Mouse (Mus musculus) embryonic facial prominence, embryonic 13.5 days (tissue): Measurements from ENCODE around the gene Fgfr1op2. TPM values are rescaled to one million over a fixed set of nuclear protein-coding genes. Genes with fewer than 3 reads are reported as not detected.

Source experiments
- ATAC-seq: fragments of 200-750 bp; cut with Nextera tagmentation; 2 replicates; pipeline ENCODE4 v1.8.0; 2017; ENCODE audit warnings: low read depth; ENCODE audit not compliant: insufficient number of reproducible peaks, insufficient read depth, low FRiP score, low TSS enrichment
- H3K27ac ChIP-seq: fragments of 300-500 bp; sonication (generic); 2 replicates; pipeline ENCODE4 v1.5.1; 2015; ENCODE audit warnings: moderate library complexity, mild to moderate bottlenecking, inconsistent platforms
- H3K27me3 ChIP-seq: fragments of 300-500 bp; sonication (generic); 2 replicates; pipeline ENCODE4 v1.6.1; 2015; ENCODE audit warnings: mild to moderate bottlenecking, inconsistent platforms
- H3K36me3 ChIP-seq: fragments of 300-500 bp; sonication (generic); 2 replicates; pipeline ENCODE4 v1.6.1; 2015; ENCODE audit warnings: mild to moderate bottlenecking, inconsistent platforms
- H3K4me1 ChIP-seq: fragments of 300-500 bp; sonication (generic); 2 replicates; pipeline ENCODE4 v1.6.1; 2015; ENCODE audit warnings: inconsistent platforms
- H3K4me2 ChIP-seq: fragments of 300-500 bp; sonication (generic); 2 replicates; pipeline ENCODE4 v1.6.1; 2015; ENCODE audit warnings: moderate library complexity, mild to moderate bottlenecking, inconsistent platforms
- H3K4me3 ChIP-seq: fragments of 300-500 bp; sonication (generic); 2 replicates; pipeline ENCODE4 v1.5.1; 2015; ENCODE audit warnings: mild to moderate bottlenecking, inconsistent platforms
- H3K9ac ChIP-seq: fragments of 300-500 bp; sonication (generic); 2 replicates; pipeline ENCODE4 v1.6.1; 2015; ENCODE audit warnings: mild to moderate bottlenecking, inconsistent platforms
- H3K9me3 ChIP-seq: fragments of 300-500 bp; sonication (generic); 2 replicates; pipeline ENCODE4 v1.6.1; 2016; ENCODE audit warnings: inconsistent platforms
- WGBS: fragments of 180-500 bp; shearing (Covaris S2); methylation state at CpG from one replicate; pipeline ENCODE4 v1.1.7; 2015; ENCODE audit warnings: mixed read lengths; 5-methylcytosine and 5-hydroxymethylcytosine counted together
- polyA plus RNA-seq: library from polyadenylated mRNA; unstranded; fragments of >200 nt; fragmentation: Nextera tagmentation; extraction: Ambion mirVana; gene quantifications from 2 replicates; pipeline ENCODE4 v1.2.1, GENCODE M21; 2015

The Fgfr1op2 gene
- polyA plus RNA-seq, 1 experiment from 2014 or later: 94.1 TPM

GRCm38 (mm10) chr6:146632403-146632802, 55.4 kb downstream of the Fgfr1op2 start:
- Histone ChIP-seq H3K36me3 (no peaks in the 10 kb centered on the region), H3K4me1 (peaks cover 14% of the 10 kb centered on the region), H3K4me3 (no peak overlapping the region), H3K27me3 (no peaks in the 10 kb centered on the region), H3K9ac (no peak overlapping the region), H3K4me2 (no peak overlapping the region), H3K27ac (no peak overlapping the region), H3K9me3 (no peaks in the 10 kb centered on the region)
- no peak for ATAC-seq
- WGBS: 75% methylated on average over 9 of the region's 9 CpGs

DNA sequence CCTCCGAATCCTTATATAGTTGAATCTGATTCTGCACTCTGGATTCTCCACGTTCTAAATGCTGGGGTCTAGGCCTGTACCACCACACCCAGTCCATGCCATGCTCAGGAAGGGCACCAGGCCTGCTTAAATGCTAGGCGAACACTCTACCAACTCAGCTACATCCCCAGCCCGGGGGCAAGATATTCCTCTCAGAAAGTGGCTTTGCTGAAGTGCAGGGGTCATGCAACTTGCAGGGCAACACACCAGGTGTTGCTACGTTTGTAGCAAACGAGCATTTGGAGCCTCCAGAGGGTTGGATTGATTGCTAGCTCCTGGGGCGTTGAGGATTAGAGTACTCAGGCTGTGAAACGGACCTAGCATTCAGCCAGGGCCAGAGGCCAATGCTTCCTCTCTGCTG, 56.1 kb downstream of the Fgfr1op2 start:
- no peaks in the 10 kb centered on the region for H3K9me3 ChIP-seq
- H3K4me1 ChIP-seq: peaks cover 14% of the 10 kb centered on the region
- ATAC-seq: no peak
- H3K36me3 ChIP-seq: no peaks in the 10 kb centered on the region
- peak overlapping the region; percentile 81 for H3K4me3 ChIP-seq
- H3K27me3 ChIP-seq: no peaks in the 10 kb centered on the region
- H3K27ac ChIP-seq: no peak overlapping the region
- WGBS: 51% methylated on average over 8 of the region's 8 CpGs
- peak overlapping the region; percentile 70 for H3K4me2 ChIP-seq
- peak overlapping the region; percentile 91 for H3K9ac ChIP-seq

- ATAC-seq: no peak
- peak overlapping the region; percentile 91 for H3K9ac ChIP-seq
- H3K27me3 ChIP-seq: no peaks in the 10 kb centered on the region
- no peaks in the 10 kb centered on the region for H3K36me3 ChIP-seq
- H3K4me2 ChIP-seq: peak overlapping the region; percentile 70
- 9% methylated on average over 14 of the region's 14 CpGs for WGBS
- H3K4me1 ChIP-seq: peaks cover 14% of the 10 kb centered on the region
- no peaks in the 10 kb centered on the region for H3K9me3 ChIP-seq
- peak overlapping the region; percentile 81 for H3K4me3 ChIP-seq
- peak overlapping the region; percentile 86; the same call in 1 of the 2 replicates for H3K27ac ChIP-seq
Measured at GRCm38 (mm10) chr6:146633629-146634014, 56.6 kb downstream of the Fgfr1op2 start.

DNA sequence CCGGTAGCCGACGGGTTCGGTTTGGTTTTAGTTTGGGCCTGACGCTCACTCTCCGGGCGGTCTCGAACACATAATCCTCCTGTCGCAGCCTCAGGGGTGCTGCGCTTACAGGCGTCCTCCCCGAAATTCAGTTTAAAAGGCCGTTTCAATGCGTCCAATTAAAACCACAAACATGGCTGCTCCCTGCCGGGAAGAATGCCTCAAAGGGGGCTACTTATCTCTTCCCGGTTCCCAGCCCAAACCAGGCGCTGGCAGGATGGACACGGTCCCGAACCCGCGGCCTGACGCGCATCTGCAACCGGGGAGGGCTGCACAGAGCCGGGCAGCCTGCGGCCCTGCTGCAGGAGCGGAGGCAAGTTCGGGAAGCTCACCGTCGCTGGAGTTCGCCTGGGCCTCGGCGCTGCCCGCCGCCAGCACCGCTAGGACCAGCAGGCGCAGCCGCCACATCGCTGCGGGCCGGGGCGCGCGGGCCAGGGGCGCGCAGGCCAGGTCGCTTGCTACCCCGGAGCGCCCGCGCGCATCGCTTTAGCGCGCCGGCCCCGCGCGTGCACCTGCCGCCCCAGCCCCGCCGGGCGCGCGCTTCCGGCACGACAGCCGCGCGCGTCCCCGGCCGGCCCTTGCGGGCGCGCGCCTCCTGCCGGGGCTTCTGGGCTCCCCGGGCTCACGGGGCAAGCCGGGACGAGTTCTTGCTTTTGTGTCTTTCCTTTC, 57.2 kb downstream of the Fgfr1op2 start:
- Histone ChIP-seq H3K4me2 (peak overlapping the region; percentile 70), H3K4me1 (peaks cover 14% of the 10 kb centered on the region), H3K27me3 (no peaks in the 10 kb centered on the region), H3K4me3 (peak overlapping the region; percentile 81), H3K27ac (peak overlapping the region; percentile 86), H3K9ac (peak overlapping the region; percentile 91), H3K36me3 (no peaks in the 10 kb centered on the region), H3K9me3 (no peaks in the 10 kb centered on the region)
- under 1% methylated on average over 82 of the region's 82 CpGs for WGBS
- ATAC-seq: peak; percentile 82

DNA sequence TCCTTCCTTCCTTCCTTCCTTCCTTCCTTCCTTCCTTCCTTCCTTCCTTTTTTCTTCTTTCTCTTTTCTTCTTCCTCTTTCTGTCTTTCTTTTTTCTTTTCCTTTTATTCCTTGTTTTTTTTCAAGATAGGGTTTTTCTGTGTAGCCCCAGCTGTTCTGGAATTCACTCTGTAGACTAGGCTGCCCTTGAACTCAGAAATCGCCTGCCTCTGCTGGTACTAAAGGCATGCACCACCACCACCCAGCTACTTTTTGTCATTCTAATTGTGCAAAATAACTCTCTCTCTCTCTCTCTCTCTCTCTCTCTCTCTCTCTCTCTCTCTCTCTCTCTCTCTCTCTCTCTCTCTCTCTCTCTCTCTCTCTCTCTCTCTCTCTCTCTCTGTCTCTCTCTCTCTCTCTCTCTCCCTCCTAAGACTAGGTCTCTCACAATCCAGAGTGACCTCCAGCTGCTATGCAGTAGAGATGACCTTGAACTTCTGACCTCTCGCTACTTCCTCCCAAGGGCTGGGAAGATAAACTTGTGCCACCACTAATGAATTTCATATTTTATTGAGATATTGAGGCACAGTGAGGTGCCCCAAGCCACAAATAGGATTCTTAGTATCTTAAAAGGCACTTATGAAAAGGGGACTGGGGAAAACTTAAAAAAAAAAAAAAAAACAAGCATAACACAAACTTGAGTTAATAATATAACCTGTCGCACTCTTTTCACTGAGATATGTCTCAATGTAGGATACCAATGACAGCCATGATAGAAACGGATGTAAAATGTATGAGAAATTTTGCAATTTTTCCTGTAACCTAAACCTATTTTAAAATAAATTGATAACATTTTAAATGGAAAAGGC, 58.0 kb downstream of the Fgfr1op2 start:
- Histone ChIP-seq H3K9me3 (no peaks in the 10 kb centered on the region), H3K4me1 (peaks cover 14% of the 10 kb centered on the region), H3K27ac (no peak overlapping the region), H3K9ac (no peak overlapping the region), H3K4me3 (peak overlapping the region; percentile 81), H3K36me3 (no peaks in the 10 kb centered on the region), H3K4me2 (peak overlapping the region; percentile 70), H3K27me3 (no peaks in the 10 kb centered on the region)
- no peak for ATAC-seq
- 61% methylated on average over 4 of the region's 4 CpGs for WGBS

DNA sequence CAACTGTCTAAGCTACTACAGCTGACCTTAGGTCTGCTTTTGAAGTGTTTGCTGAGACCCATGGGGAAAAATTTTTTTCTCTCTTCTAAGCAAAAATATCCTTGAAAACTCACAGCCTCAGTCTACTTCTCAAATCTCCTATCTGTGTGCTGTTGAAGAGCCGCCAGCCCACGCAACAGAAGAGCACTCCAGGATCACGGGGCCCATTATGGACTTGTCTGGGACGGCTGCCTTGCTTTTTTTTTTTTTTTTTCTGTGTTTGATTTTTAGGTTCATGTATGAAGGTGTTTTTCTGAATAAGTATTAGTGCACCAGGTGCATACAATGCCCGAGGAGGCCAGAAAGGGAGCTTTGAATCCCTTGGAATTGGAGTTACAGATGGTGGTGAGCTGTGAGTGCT, 59.5 kb downstream of the Fgfr1op2 start:
- Histone ChIP-seq H3K4me3 (no peak overlapping the region), H3K9ac (no peak overlapping the region), H3K27me3 (no peaks in the 10 kb centered on the region), H3K36me3 (no peaks in the 10 kb centered on the region), H3K9me3 (no peaks in the 10 kb centered on the region), H3K4me2 (no peak overlapping the region), H3K27ac (no peak overlapping the region), H3K4me1 (peaks cover 14% of the 10 kb centered on the region)
- WGBS: 93% methylated on average over 5 of the region's 5 CpGs
- no peak for ATAC-seq

GRCm38 (mm10) chr6:146640068-146640965, 63.3 kb downstream of the Fgfr1op2 start:
- Histone ChIP-seq H3K4me2 (no peak overlapping the region), H3K9ac (no peak overlapping the region), H3K27ac (no peak overlapping the region), H3K36me3 (no peaks in the 10 kb centered on the region), H3K27me3 (no peaks in the 10 kb centered on the region), H3K9me3 (no peaks in the 10 kb centered on the region), H3K4me1 (peaks cover 8% of the 10 kb centered on the region), H3K4me3 (no peak overlapping the region)
- no peak for ATAC-seq
- WGBS: 88% methylated on average over 7 of the region's 7 CpGs

- ATAC-seq: no peak
- WGBS: 88% methylated on average over 6 of the region's 6 CpGs
- no peaks in the 10 kb centered on the region for H3K27me3 ChIP-seq
Measured at GRCm38 (mm10) chr6:146640991-146641390, 64.0 kb downstream of the Fgfr1op2 start.

DNA sequence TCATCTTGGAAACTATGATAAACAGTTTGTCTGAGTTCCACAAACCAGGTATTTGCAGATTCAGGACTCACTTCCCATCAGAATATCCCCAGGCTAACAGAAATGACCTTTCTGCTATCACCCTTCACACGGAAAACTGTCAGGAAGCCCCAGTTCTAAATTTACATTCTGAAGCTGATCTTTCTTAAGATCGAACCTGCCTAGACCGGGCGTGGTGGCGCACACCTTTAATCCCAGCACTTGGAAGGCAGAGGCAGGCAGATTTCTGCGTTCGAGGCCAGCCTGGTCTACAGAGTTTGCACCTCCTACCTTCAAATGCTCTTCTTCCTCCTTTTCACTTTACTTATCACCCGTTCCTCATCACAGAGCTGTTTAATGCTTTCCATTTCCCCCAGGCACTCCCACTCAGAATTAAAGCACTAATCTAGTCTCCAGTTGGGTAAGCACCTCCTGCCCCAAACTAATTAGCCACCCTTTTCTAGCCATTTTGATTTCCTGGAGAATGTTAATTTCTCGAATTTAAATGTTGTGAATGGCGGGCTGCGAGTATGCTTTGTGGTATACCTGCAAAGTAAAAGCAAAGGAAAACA, 64.7 kb downstream of the Fgfr1op2 start:
- H3K27ac ChIP-seq: no peak overlapping the region
- peak overlapping the region; percentile 89 for H3K9ac ChIP-seq
- H3K9me3 ChIP-seq: no peaks in the 10 kb centered on the region

More at GRCm38 (mm10) chr6:146640991-146641390, 64.0 kb downstream of the Fgfr1op2 start:
- Histone ChIP-seq H3K36me3 (no peaks in the 10 kb centered on the region), H3K9me3 (no peaks in the 10 kb centered on the region), H3K4me1 (peaks cover 8% of the 10 kb centered on the region), H3K9ac (no peak overlapping the region), H3K27ac (no peak overlapping the region), H3K4me2 (no peak overlapping the region), H3K4me3 (no peak overlapping the region)

GRCm38 (mm10) chr6:146642276-146643183, 65.5 kb downstream of the Fgfr1op2 start, which contains the start of the genes Med21 and Tm7sf3:
Gene Med21, plus strand, starts transcription at chr6:146642547.
Gene Tm7sf3, minus strand, starts transcription at chr6:146642824.
- H3K4me3 ChIP-seq: peak within 1 kb of the TSS; percentile 81
- ATAC-seq: peak; percentile 95
- no peaks in the 10 kb centered on the region for H3K27me3 ChIP-seq
- under 1% methylated on average over 60 of the region's 60 CpGs for WGBS
- H3K9me3 ChIP-seq: no peaks in the 10 kb centered on the region
- peak within 1 kb of the TSS; percentile 89 for H3K9ac ChIP-seq
- no peaks in the 10 kb centered on the region; the same call in 1 of the 2 replicates for H3K36me3 ChIP-seq
- H3K4me2 ChIP-seq: peak within 1 kb of the TSS; percentile 84
- peaks cover 8% of the 10 kb centered on the region for H3K4me1 ChIP-seq
- peak within 1 kb of the TSS; percentile 93 for H3K27ac ChIP-seq

More for the DNA sequence above, 64.7 kb downstream of the Fgfr1op2 start:
- Histone ChIP-seq H3K27me3 (no peaks in the 10 kb centered on the region), H3K4me1 (peaks cover 8% of the 10 kb centered on the region), H3K36me3 (no peaks in the 10 kb centered on the region), H3K4me3 (peak overlapping the region; percentile 81), H3K4me2 (peak overlapping the region; percentile 84)
- ATAC-seq: no peak
- 71% methylated on average over 11 of the region's 11 CpGs for WGBS
